In the genomic region with DNA sequence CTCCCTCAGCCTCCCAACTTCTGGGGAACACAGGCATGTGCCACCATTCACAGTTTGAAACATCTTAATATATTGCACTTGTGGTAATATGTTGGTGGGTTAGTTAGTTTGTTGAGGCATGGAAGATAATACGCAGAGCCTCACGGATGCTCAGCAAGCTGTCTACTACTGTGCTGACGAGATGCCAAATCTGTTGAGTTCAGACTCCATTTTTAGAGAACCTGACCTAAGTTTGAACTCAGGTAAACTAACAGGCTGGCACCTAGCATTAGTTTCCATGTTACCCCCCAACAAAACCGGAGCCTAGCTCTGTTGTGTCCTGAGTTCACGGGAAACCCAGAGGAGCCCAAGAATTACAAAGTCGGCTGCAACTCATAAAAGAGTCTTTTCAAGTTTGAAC, we compare ENCODE assay signal across 24 mouse cellular contexts.
"Had no signal": no experiment of that assay in that cellular context is flagged by ENCODE, and none has a peak within 500 bp of the region (broad histone marks: within the 10 kb centered on the region; RNA-seq: fewer than 3 reads in every experiment).

No protein-coding gene starts in this region.

- H3K9me3 ChIP-seq: heart, embryonic 10.5 days; heart, embryonic 12.5 days; hindbrain, embryonic 10.5 days; hindbrain, embryonic 12.5 days; intestine, embryonic 15.5 days; limb, embryonic 13.5 days; liver, embryonic 13.5 days; liver, embryonic 15.5 days had no signal

- H3K9ac ChIP-seq: heart, embryonic 12.5 days; hindbrain, embryonic 12.5 days; hindbrain, embryonic 14.5 days; intestine, embryonic 15.5 days; limb, embryonic 13.5 days; liver, embryonic 13.5 days; liver, embryonic 15.5 days had no signal

- DNase-seq: gastrocnemius, postnatal 10 days; heart, postnatal 10 days; heart, postnatal 4 days; kidney, adult 18-20 months; kidney, adult 8-10 months; kidney, postnatal 10 days; kidney, postnatal 25 days; kidney, postnatal 4 days; liver; liver, embryonic 13.5 days had no signal

- H3K27ac ChIP-seq: heart, embryonic 10.5 days; hindbrain, embryonic 10.5 days; hindbrain, embryonic 12.5 days; hindbrain, embryonic 14.5 days; intestine, embryonic 15.5 days; layer of hippocampus, adult 2 months; left cerebral cortex, adult 2 months; limb, embryonic 13.5 days; liver, embryonic 13.5 days; liver, embryonic 15.5 days had no signal

- H3K4me3 ChIP-seq: heart, embryonic 10.5 days; heart, embryonic 12.5 days; hindbrain, embryonic 10.5 days; hindbrain, embryonic 12.5 days; intestine, embryonic 15.5 days; layer of hippocampus, adult 2 months; left cerebral cortex, adult 2 months; limb, embryonic 13.5 days; liver, embryonic 13.5 days; liver, embryonic 15.5 days had no signal

- ATAC-seq: hindbrain, embryonic 16.5 days; inflammation-experienced regulatory T-cells, adult 6 months; intestine, embryonic 15.5 days; intestine, postnatal 0 days had no signal

- H3K4me1 ChIP-seq: intestine, embryonic 15.5 days had no signal

- H3K4me2 ChIP-seq: heart, embryonic 12.5 days; hindbrain, embryonic 12.5 days; hindbrain, embryonic 14.5 days; intestine, embryonic 15.5 days; limb, embryonic 13.5 days; liver, embryonic 11.5 days; liver, embryonic 13.5 days; liver, embryonic 15.5 days had no signal

- H3K27me3 ChIP-seq: hindbrain, embryonic 12.5 days; intestine, embryonic 15.5 days; limb, embryonic 13.5 days had no signal

- H3K36me3 ChIP-seq: heart, embryonic 10.5 days; heart, embryonic 12.5 days; hindbrain, embryonic 10.5 days; hindbrain, embryonic 12.5 days; intestine, embryonic 15.5 days; limb, embryonic 13.5 days; liver, embryonic 13.5 days; liver, embryonic 15.5 days had no signal
